Mouse (Mus musculus) embryonic fibroblast, embryonic 13.5 days (primary cell): ENCODE data around the gene 4930503B20Rik.

Experiments used
- CTCF ChIP-seq: IDR thresholded peaks from 2 replicates; pipeline ENCODE4 v1.5.1; 2011; ENCODE audit warnings: mild to moderate bottlenecking, control low read depth, low read length, moderate library complexity, borderline replicate concordance; ENCODE audit not compliant: insufficient read depth
- POLR2A ChIP-seq: IDR thresholded peaks from 2 replicates; pipeline ENCODE4 v1.6.1; 2011; ENCODE audit warnings: low read depth, mild to moderate bottlenecking, control low read depth, low read length, moderate library complexity

GRCm38 (mm10) chr3:146652431-146652830, 1.3 kb upstream of the 4930503B20Rik start:
- TF ChIP-seq CTCF (no peak), POLR2A (no peak)
